Mouse (Mus musculus) naive thymus-derived CD4-positive, alpha-beta T cell, adult 5 months (primary cell): ENCODE data around the gene Zbtb17. TPM values are rescaled to one million over a fixed set of nuclear protein-coding genes. Genes with fewer than 3 reads are reported as not detected.

Experiments
- polyA plus RNA-seq: library from polyadenylated mRNA; unstranded; fragments of 100-300 nt; shearing (Covaris generic); gene quantifications from one replicate; pipeline ENCODE4 v1.2.1, GENCODE M21; 2017

Gene Zbtb17
- 47.7 TPM for polyA plus RNA-seq

GRCm38 (mm10) chr4:141444451-141445327, at the start of gene Zbtb17:
Zbtb17 (plus strand) TSS chr4:141444654.

GRCm38 (mm10) chr4:141398545-141398944, 45.9 kb upstream of the Zbtb17 start, which contains the start of gene Clcnka:
Clcnka (minus strand) TSS chr4:141398724.

GRCm38 (mm10) chr4:141415924-141416323, 28.5 kb upstream of the Zbtb17 start, which contains the start of gene Clcnkb:
Clcnkb (minus strand) TSS chr4:141416014.

GRCm38 (mm10) chr4:141420192-141420829, 24.1 kb upstream of the Zbtb17 start, which contains the start of gene Hspb7:
Hspb7 (plus strand) TSS chr4:141420779.

GRCm38 (mm10) chr4:141435974-141436373, 8.5 kb upstream of the Zbtb17 start, which contains the start of gene Srarp:
Srarp (minus strand) TSS chr4:141436105.

Other genes with a start within 250 kb of the Zbtb17 start
- 4.6 TPM for gene Rsg1, start 230.7 kb upstream of the Zbtb17 start, polyA plus RNA-seq
- gene Arhgef19, start 205.2 kb upstream of the Zbtb17 start, polyA plus RNA-seq, result not detected
- not detected for gene Epha2, start 143.4 kb upstream of the Zbtb17 start, polyA plus RNA-seq
- not detected for gene Fam131c, start 76.4 kb upstream of the Zbtb17 start, polyA plus RNA-seq
- gene Clcnka, start 45.9 kb upstream of the Zbtb17 start, polyA plus RNA-seq, result not detected
- not detected for gene Clcnkb, start 28.6 kb upstream of the Zbtb17 start, polyA plus RNA-seq
- not detected for gene Hspb7, start 23.9 kb upstream of the Zbtb17 start, polyA plus RNA-seq
- gene Srarp, start 8.5 kb upstream of the Zbtb17 start, polyA plus RNA-seq, result not detected
- 32.1 TPM for gene Spen, start 93.9 kb downstream of the Zbtb17 start, polyA plus RNA-seq
- gene Fblim1, start 161.4 kb downstream of the Zbtb17 start, polyA plus RNA-seq, result not detected
- not detected for gene Tmem82, start 174.0 kb downstream of the Zbtb17 start, polyA plus RNA-seq
- gene Slc25a34, start 179.2 kb downstream of the Zbtb17 start, polyA plus RNA-seq, result not detected
- 11.3 TPM for gene Plekhm2, start 220.2 kb downstream of the Zbtb17 start, polyA plus RNA-seq
- gene Rsc1a1, start 240.9 kb downstream of the Zbtb17 start, polyA plus RNA-seq, result 3.4 TPM